Mouse (Mus musculus) forebrain, postnatal 0 days (tissue): ENCODE results near the gene Lrrc26. TPM values are rescaled to one million over a fixed set of nuclear protein-coding genes. Genes with fewer than 3 reads are reported as not detected.
A peak's percentile ranks its signal among the peaks of the same experiment; 100 is the strongest.

Experiments used
- ATAC-seq: fragments of 200-750 bp; cut with Nextera tagmentation; 2 replicates; pipeline ENCODE4 v1.8.0; 2017; ENCODE audit warnings: mild to moderate bottlenecking, moderate library complexity
- DNase-seq: peaks from one replicate; pipeline ENCODE4 v3.0.0-alpha.2; 2015
- H3K27ac ChIP-seq: fragments of 300-500 bp; sonication (generic); 2 replicates; pipeline ENCODE4 v1.5.1; 2014; ENCODE audit warnings: low read depth, mild to moderate bottlenecking, antibody characterized with exemption, low read length, moderate library complexity, mixed read lengths
- H3K27me3 ChIP-seq: fragments of 300-500 bp; sonication (generic); 2 replicates; pipeline ENCODE4 v1.6.1; 2014; ENCODE audit warnings: mild to moderate bottlenecking, low read length, mixed read lengths; ENCODE audit not compliant: insufficient read depth
- H3K36me3 ChIP-seq: fragments of 300-500 bp; sonication (generic); 2 replicates; pipeline ENCODE4 v1.6.1; 2014; ENCODE audit warnings: mild to moderate bottlenecking, moderate library complexity; ENCODE audit not compliant: insufficient read depth
- H3K4me1 ChIP-seq: fragments of 300-500 bp; sonication (generic); 2 replicates; pipeline ENCODE4 v1.6.1; 2014; ENCODE audit warnings: antibody characterized with exemption; ENCODE audit not compliant: insufficient read depth
- H3K4me2 ChIP-seq: fragments of 300-500 bp; sonication (generic); 2 replicates; pipeline ENCODE4 v1.6.1; 2014; ENCODE audit warnings: low read depth, mild to moderate bottlenecking, moderate library complexity
- H3K4me3 ChIP-seq: fragments of 300-500 bp; sonication (generic); 2 replicates; pipeline ENCODE4 v1.5.1; 2014; ENCODE audit warnings: low read depth, low read length, mixed read lengths
- H3K9ac ChIP-seq: fragments of 300-500 bp; sonication (generic); 2 replicates; pipeline ENCODE4 v1.6.1; 2014; ENCODE audit warnings: mild to moderate bottlenecking
- H3K9me3 ChIP-seq: fragments of 300-500 bp; sonication (generic); 2 replicates; pipeline ENCODE4 v1.6.1; 2016; ENCODE audit warnings: low read length
- CTCF ChIP-seq: sonication (generic); IDR thresholded peaks from 2 replicates; pipeline ENCODE4 v1.5.1; 2016; ENCODE audit warnings: antibody characterized with exemption, control low read depth, low read depth
- whole genome bisulfite sequencing: fragments of 180-500 bp; shearing (Covaris S2); extraction: QIAGEN DNeasy Blood & Tissue Kit; methylation state at CpG from one replicate; pipeline ENCODE4 v1.1.7; 2014; 5-methylcytosine and 5-hydroxymethylcytosine counted together
- polyA plus RNA-seq: library from polyadenylated mRNA; unstranded; fragments of >200 nt; fragmentation: Nextera tagmentation; extraction: Ambion mirVana; gene quantifications from 2 replicates; pipeline ENCODE4 v1.2.1, GENCODE M21; 2015
- total RNA-seq: library from RNA; depleted of rRNA; stranded (reverse); fragments of >200 nt; gene quantifications from 2 replicates; pipeline ENCODE4 v1.2.3, GENCODE M21; 2014

Lrrc26 gene
- total and polyA plus RNA-seq, 2 experiments from 2014 or later, result not detected

DNA sequence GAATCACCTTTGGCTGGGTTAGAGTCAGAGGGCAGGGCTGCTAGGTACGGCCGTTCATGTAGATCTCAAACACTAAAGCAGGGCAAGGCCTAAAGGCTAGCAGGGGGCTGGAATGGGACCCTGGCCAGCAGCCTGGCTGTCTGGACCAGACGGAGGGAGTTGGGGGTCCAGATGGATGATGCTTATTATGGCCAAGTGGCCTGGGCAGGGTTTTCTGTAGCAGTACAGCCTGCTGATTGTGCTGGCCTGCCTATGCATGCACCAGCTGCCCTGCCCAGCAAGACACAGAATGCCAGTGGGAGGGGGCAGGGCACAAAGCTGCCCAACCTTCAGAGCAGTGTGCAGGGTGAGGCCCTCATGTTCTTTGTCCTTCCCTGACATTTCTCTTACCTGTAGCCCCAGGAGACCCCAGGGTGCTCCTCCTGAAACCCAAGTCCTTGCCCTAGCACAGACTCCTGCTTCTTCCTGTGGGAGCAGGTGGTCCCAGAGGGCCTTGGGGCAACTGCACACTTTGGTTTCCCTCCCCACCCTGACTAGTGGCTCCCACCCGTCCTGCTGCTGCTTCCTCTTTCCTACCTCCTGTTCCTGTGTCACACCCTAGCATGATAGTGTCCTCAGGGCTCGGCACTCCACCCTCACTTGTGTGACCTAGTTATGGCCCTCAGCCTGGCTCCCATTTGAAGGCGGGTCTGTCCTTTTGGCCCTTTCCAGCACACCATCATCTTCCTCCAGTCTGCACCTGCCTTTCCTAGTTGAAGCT, 23.6 kb upstream of the Lrrc26 start:
- TF ChIP-seq CTCF, result no peak
- peaks cover 36% of the 10 kb centered on the region for H3K4me1 ChIP-seq
- WGBS, result 51% methylated on average over 6 of the region's 6 CpGs
- H3K9me3 ChIP-seq, result no peaks in the 10 kb centered on the region
- H3K27ac ChIP-seq, result peak overlapping the region; percentile 16; the same call in 1 of the 2 replicates
- DNase-seq, result no peak
- H3K4me3 ChIP-seq, result 0 out of 2 replicates have a peak overlapping the region, but pooled peaks have one; percentile 5
- H3K27me3 ChIP-seq, result no peaks in the 10 kb centered on the region
- H3K4me2 ChIP-seq, result peak overlapping the region; percentile 35
- peaks cover 25% of the 10 kb centered on the region for H3K36me3 ChIP-seq
- no peak for ATAC-seq
- peak overlapping the region; percentile 35 for H3K9ac ChIP-seq

DNA sequence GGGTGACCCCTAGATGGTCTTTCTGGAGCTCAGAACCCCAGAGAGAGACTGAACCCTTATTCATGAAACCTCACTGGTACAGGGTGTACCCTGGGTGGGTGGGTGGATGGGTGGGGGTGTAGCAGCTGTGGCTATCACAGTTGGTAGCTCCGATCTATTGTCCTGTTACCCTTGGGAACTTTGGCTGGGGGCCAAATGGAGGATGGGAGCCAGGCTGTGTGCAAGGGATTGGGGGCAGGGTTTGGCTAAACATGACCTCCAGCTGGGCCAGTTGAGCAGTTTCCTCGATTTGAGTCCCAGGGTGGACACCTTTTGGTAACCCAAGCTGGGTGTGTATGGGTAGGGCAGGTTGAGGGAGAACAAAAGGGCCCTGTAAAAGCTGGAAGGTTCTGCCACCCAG, 23.0 kb upstream of the Lrrc26 start:
- no peak for DNase-seq
- no peak for ATAC-seq
- no peaks in the 10 kb centered on the region for H3K9me3 ChIP-seq
- 22% methylated on average over 2 of the region's 2 CpGs for WGBS
- H3K27me3 ChIP-seq, result no peaks in the 10 kb centered on the region
- no peak overlapping the region for H3K4me3 ChIP-seq
- TF ChIP-seq CTCF, result no peak
- H3K27ac ChIP-seq, result 0 out of 2 replicates have a peak overlapping the region, but pooled peaks have one; percentile 16
- no peak overlapping the region for H3K9ac ChIP-seq
- H3K4me2 ChIP-seq, result peak overlapping the region; percentile 35
- peaks cover 25% of the 10 kb centered on the region for H3K36me3 ChIP-seq
- peaks cover 42% of the 10 kb centered on the region for H3K4me1 ChIP-seq

GRCm38 (mm10) chr2:25267241-25267640, 22.5 kb upstream of the Lrrc26 start:
- no peak overlapping the region for H3K27ac ChIP-seq
- no peak for DNase-seq
- H3K9me3 ChIP-seq, result no peaks in the 10 kb centered on the region
- no peaks in the 10 kb centered on the region for H3K27me3 ChIP-seq
- ATAC-seq, result no peak
- TF ChIP-seq CTCF, result no peak
- no peak overlapping the region for H3K9ac ChIP-seq
- H3K4me1 ChIP-seq, result peaks cover 42% of the 10 kb centered on the region
- H3K4me3 ChIP-seq, result no peak overlapping the region
- peaks cover 25% of the 10 kb centered on the region for H3K36me3 ChIP-seq
- H3K4me2 ChIP-seq, result 0 out of 2 replicates have a peak overlapping the region, but pooled peaks have one; percentile 35

GRCm38 (mm10) chr2:25267746-25268309, 21.9 kb upstream of the Lrrc26 start:
- DNase-seq, result no peak
- H3K27ac ChIP-seq, result no peak overlapping the region
- peaks cover 42% of the 10 kb centered on the region for H3K4me1 ChIP-seq
- no peak for ATAC-seq
- TF ChIP-seq CTCF, result no peak
- H3K27me3 ChIP-seq, result no peaks in the 10 kb centered on the region
- 78% methylated on average over 4 of the region's 4 CpGs for WGBS
- no peaks in the 10 kb centered on the region for H3K9me3 ChIP-seq
- peaks cover 25% of the 10 kb centered on the region for H3K36me3 ChIP-seq
- H3K4me2 ChIP-seq, result no peak overlapping the region
- no peak overlapping the region for H3K4me3 ChIP-seq
- H3K9ac ChIP-seq, result no peak overlapping the region

DNA sequence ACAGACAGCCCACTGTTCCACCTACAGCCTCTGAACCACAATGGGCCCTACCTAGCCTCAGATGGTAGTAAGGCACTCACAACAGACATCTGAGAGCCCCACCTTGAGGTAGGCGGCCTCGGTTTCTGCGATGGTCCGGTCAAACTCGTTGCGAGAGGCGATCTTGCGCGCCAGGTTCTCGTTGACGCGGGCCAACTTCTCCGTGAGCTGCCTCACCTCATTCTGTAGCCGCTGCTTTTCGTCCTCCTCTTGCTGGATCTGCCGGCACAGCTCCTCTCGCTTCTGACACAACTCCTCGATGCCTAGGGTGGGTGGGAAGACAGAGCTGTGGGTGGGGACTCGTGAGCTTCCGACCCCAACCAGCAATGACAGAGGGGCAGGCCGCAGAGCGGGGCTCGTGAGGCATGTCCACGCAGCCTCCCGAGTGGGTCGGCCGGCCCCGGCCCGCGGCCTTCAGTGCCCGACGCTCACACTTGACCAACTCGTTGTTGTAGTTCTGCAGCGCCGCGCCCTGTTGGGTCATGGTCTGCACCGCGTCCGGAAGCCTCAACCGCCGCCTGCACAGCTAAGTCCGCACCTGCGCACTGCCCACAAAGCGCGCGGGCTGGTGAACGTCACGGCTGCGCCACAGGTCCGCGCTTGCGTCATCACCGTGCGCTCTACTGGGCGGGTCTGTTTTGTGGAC, 17.7 kb upstream of the Lrrc26 start, which contains the start of the genes Ssna1 and Anapc2:
Gene Ssna1, minus strand, starts transcription at position 612 of the 685 bp plus-strand sequence.
Gene Anapc2, plus strand, starts transcription at position 652 of the 685 bp plus-strand sequence.
- H3K4me1 ChIP-seq, result peaks cover 19% of the 10 kb centered on the region
- no peaks in the 10 kb centered on the region for H3K27me3 ChIP-seq
- peak within 1 kb of the TSS; percentile 81 for H3K9ac ChIP-seq
- peaks cover 54% of the 10 kb centered on the region for H3K36me3 ChIP-seq
- ATAC-seq (peak; percentile 98), DNase-seq (peak; percentile 99)
- H3K4me2 ChIP-seq, result peak within 1 kb of the TSS; percentile 97
- TF ChIP-seq CTCF, result peak; percentile 43
- H3K9me3 ChIP-seq, result no peaks in the 10 kb centered on the region
- peak within 1 kb of the TSS; percentile 92 for H3K4me3 ChIP-seq
- WGBS, result under 1% methylated on average over 51 of the region's 55 CpGs
- peak within 1 kb of the TSS; percentile 70 for H3K27ac ChIP-seq

DNA sequence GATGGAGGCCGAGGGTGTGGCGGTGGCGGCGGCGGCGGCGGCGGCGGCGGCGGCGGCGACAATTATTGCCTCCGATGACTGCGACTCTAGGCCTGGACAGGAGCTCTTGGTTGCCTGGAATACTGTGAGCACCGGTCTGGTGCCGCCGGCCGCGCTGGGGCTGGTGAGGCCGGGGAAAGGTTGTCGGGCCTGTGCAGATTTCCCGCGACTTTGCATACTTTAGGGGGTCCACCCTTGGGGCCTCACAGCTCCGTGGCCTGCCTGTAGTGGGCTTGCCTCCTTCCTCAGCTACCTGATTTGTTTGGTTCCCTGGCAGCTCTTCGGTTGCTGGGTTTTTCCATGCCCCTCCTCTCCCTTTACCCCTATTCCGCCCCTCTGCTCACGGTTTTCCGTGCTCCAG, 17.2 kb upstream of the Lrrc26 start:
- no peaks in the 10 kb centered on the region for H3K27me3 ChIP-seq
- DNase-seq, result no peak
- H3K36me3 ChIP-seq, result peaks cover 60% of the 10 kb centered on the region
- under 1% methylated on average over 17 of the region's 29 CpGs for WGBS
- TF ChIP-seq CTCF, result no peak
- peak overlapping the region; percentile 97 for H3K4me2 ChIP-seq
- H3K9ac ChIP-seq, result peak overlapping the region; percentile 81
- peak overlapping the region; percentile 64; the same call in 1 of the 2 replicates for H3K27ac ChIP-seq
- ATAC-seq, result peak; percentile 59
- H3K9me3 ChIP-seq, result no peaks in the 10 kb centered on the region
- H3K4me1 ChIP-seq, result peaks cover 19% of the 10 kb centered on the region
- H3K4me3 ChIP-seq, result peak overlapping the region; percentile 92

DNA sequence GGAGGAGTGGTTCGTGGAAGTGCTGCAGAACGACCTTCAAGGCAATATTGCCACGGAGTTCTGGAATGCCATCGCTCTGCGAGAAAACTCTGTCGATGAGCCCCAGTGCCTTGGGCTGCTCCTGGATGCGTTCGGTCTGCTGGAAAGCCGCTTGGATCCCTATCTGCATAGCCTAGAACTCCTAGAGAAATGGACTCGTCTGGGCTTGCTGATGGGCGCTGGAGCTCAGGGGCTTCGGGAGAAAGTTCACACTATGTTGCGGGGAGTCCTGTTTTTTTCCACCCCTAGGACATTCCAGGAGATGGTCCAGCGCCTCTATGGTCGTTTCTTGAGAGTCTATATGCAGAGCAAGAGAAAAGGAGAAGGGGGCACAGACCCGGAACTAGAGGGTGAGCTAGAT, 16.7 kb upstream of the Lrrc26 start:
- Histone ChIP-seq H3K36me3 (peaks cover 62% of the 10 kb centered on the region), H3K4me2 (peak overlapping the region; percentile 97), H3K9ac (peak overlapping the region; percentile 81), H3K4me3 (peak overlapping the region; percentile 92), H3K27ac (no peak overlapping the region), H3K4me1 (peaks cover 19% of the 10 kb centered on the region), H3K9me3 (no peaks in the 10 kb centered on the region), H3K27me3 (no peaks in the 10 kb centered on the region)
- no peak for TF ChIP-seq CTCF
- ATAC-seq (no peak), DNase-seq (no peak)
- WGBS, result 43% methylated on average over 16 of the region's 16 CpGs
